In the genomic region with DNA sequence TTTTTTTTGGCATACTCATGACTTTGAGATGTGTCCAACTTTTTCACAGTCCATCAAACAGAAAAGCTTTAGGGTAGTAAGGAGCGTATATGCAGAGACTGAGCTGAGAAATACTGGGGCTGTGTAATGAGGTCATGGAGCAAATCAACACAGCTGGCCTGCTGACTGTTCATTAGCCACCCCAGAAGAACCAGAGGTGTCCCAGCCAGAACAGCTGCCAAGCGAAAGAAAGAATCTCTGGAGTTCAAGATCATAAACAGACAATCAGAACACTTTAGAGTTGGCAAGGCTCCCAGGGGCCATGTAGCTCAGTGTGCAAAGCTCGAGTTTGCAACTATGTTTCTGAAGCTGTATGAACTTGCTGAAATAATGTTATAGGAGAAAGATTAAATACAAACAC, we compare ENCODE assay signal across 8 mouse cellular contexts. TPM values are rescaled to one million over a fixed set of nuclear protein-coding genes. Genes with fewer than 3 reads are reported as not detected.
A peak's percentile ranks its signal among the peaks of the same experiment; 100 is the strongest.
DNase-seq lines count a peak whose midpoint lies in the region; ATAC-seq and TF ChIP-seq lines count a peak whose summit lies in the region.
"Had no signal": no experiment of that assay in that cellular context is flagged by ENCODE, and none has a peak within 500 bp of the region (broad histone marks: within the 10 kb centered on the region; RNA-seq: fewer than 3 reads in every experiment).

No protein-coding gene starts in this region.

- DNase-seq in kidney, postnatal 25 days, result no peak
- peak; percentile 69 for DNase-seq in brain, embryonic 14.5 days (ENCODE audit: low read depth)
- peak; percentile 26 for DNase-seq in gastrocnemius, postnatal 10 days
- no peak for DNase-seq in urinary bladder, postnatal 25 days (ENCODE audit: low spot score)
- no peak for DNase-seq in right cerebral cortex, adult 2 months (ENCODE audit: low spot score in 2 of 2)

- WGBS in kidney, embryonic 14.5 days, result 61% methylated on average over 3 of the region's 3 CpGs
- 21% methylated on average over 3 of the region's 3 CpGs for WGBS in limb, embryonic 15.5 days

- H3K36me3 ChIP-seq in kidney, embryonic 14.5 days (ENCODE audit: control insufficient read depth, insufficient read depth, low read length), result no peaks in the 10 kb centered on the region
- no peaks in the 10 kb centered on the region for H3K36me3 ChIP-seq in limb, embryonic 15.5 days

- no peaks in the 10 kb centered on the region for H3K4me1 ChIP-seq in kidney, embryonic 14.5 days (ENCODE audit: control insufficient read depth, insufficient read depth, low read length)
- H3K4me1 ChIP-seq in limb, embryonic 15.5 days, result peaks cover 2% of the 10 kb centered on the region; the same call in 1 of the 2 replicates

- H3K27ac ChIP-seq in kidney, embryonic 14.5 days (ENCODE audit: low read depth, low read length), result no peak overlapping the region
- H3K27ac ChIP-seq in limb, embryonic 15.5 days, result no peak overlapping the region

- H3K9ac ChIP-seq in kidney, embryonic 14.5 days (ENCODE audit: low read depth, low read length), result no peak overlapping the region
- H3K9ac ChIP-seq in limb, embryonic 15.5 days, result no peak overlapping the region

- H3K4me2 ChIP-seq in kidney, embryonic 14.5 days (replicated peaks; ENCODE audit: low read depth, low read length), result no peak overlapping the region
- H3K4me2 ChIP-seq in limb, embryonic 15.5 days, result no peak overlapping the region

- TF ChIP-seq CTCF in brain, embryonic 14.5 days (IDR thresholded peaks at IDR 0.05; ENCODE audit: borderline replicate concordance, extremely low read depth, insufficient read depth, insufficient read length), result no peak

- H3K4me3 ChIP-seq in kidney, embryonic 14.5 days (ENCODE audit: low read length), result no peak overlapping the region
- no peak overlapping the region for H3K4me3 ChIP-seq in limb, embryonic 15.5 days

- ATAC-seq in kidney, embryonic 14.5 days (ENCODE audit: low FRiP score, low TSS enrichment), result 0 out of 2 replicates have a peak, but pooled peaks have one; percentile 52
- ATAC-seq in limb, embryonic 15.5 days (ENCODE audit: insufficient number of reproducible peaks, low FRiP score, low TSS enrichment, low read depth), result peak; percentile 79; the same call in 1 of the 2 replicates

- no peaks in the 10 kb centered on the region for H3K27me3 ChIP-seq in kidney, embryonic 14.5 days (ENCODE audit: control insufficient read depth, insufficient read depth, low read length)
- H3K27me3 ChIP-seq in limb, embryonic 15.5 days, result no peaks in the 10 kb centered on the region

- TF ChIP-seq POLR2A in brain, embryonic 14.5 days (IDR thresholded peaks at IDR 0.05; ENCODE audit: borderline replicate concordance, extremely low read depth, insufficient read depth, insufficient read length, poor library complexity, severe bottlenecking), result no peak

- H3K9me3 ChIP-seq in kidney, embryonic 14.5 days (ENCODE audit: control insufficient read depth, low read length), result no peaks in the 10 kb centered on the region
- H3K9me3 ChIP-seq in limb, embryonic 15.5 days, result no peaks in the 10 kb centered on the region

RNA-seq across cellular contexts. Expression of gene Naaladl2, which starts 35.1 kb away (rescaled TPM):
- 2.2 and 4.0 TPM in 2 replicates for polyA plus RNA-seq in kidney, embryonic 14.5 days (2014; fragmentation: Nextera tagmentation; extraction: Ambion mirVana)
- 0.26 and 0.53 TPM in 2 replicates for polyA plus RNA-seq in brain, embryonic 14.5 days (2012; rRNA removed)
- 1 to 10 TPM; 2.0 to 2.3 TPM for total RNA-seq in gastrocnemius, postnatal 10 days (2021)
- 2.3 and 2.8 TPM in 2 replicates for polyA plus RNA-seq in limb, embryonic 15.5 days (2015; fragmentation: Nextera tagmentation; extraction: Ambion mirVana)
- total RNA-seq: MEL had no signal

Comparison
In these comparisons a context has a peak if more than half of its experiments do, and no peak if none do; other contexts are left out.
1. DNase-seq: peak in brain, embryonic 14.5 days (single experiment) and gastrocnemius, postnatal 10 days (single experiment); none in kidney, postnatal 25 days (0 of 2), urinary bladder, postnatal 25 days (single experiment) and right cerebral cortex, adult 2 months (0 of 2).